Mouse (Mus musculus) forebrain, embryonic 15.5 days (tissue): Measurements from ENCODE around the gene Mecr. TPM values are rescaled to one million over a fixed set of nuclear protein-coding genes. Genes with fewer than 3 reads are reported as not detected.
A peak's percentile ranks its signal among the peaks of the same experiment; 100 is the strongest.

ENCODE experiments used
- ATAC-seq: fragments of 200-750 bp; cut with Nextera tagmentation; replicated peaks from 2 replicates; pipeline ENCODE4 v1.8.0; 2017; ENCODE audit warnings: mild to moderate bottlenecking, moderate TSS enrichment, moderate library complexity
- H3K27ac ChIP-seq: fragments of 300-500 bp; sonication (generic); replicated peaks from 2 replicates; pipeline ENCODE4 v1.5.1; 2015; ENCODE audit warnings: mild to moderate bottlenecking, inconsistent platforms
- H3K27me3 ChIP-seq: fragments of 300-500 bp; sonication (generic); 2 replicates; pipeline ENCODE4 v1.6.1; 2015; ENCODE audit warnings: inconsistent platforms
- H3K36me3 ChIP-seq: fragments of 300-500 bp; sonication (generic); 2 replicates; pipeline ENCODE4 v1.6.1; 2015; ENCODE audit warnings: mild to moderate bottlenecking, inconsistent platforms
- H3K4me1 ChIP-seq: fragments of 300-500 bp; sonication (generic); 2 replicates; pipeline ENCODE4 v1.6.1; 2015; ENCODE audit warnings: inconsistent platforms
- H3K4me2 ChIP-seq: fragments of 300-500 bp; sonication (generic); replicated peaks from 2 replicates; pipeline ENCODE4 v1.6.1; 2015; ENCODE audit warnings: mild to moderate bottlenecking, inconsistent platforms
- H3K4me3 ChIP-seq: fragments of 300-500 bp; sonication (generic); 2 replicates; pipeline ENCODE4 v1.5.1; 2015; ENCODE audit warnings: mild to moderate bottlenecking, inconsistent platforms
- H3K9ac ChIP-seq: fragments of 300-500 bp; sonication (generic); replicated peaks from 2 replicates; pipeline ENCODE4 v1.6.1; 2015; ENCODE audit warnings: mild to moderate bottlenecking, inconsistent platforms
- H3K9me3 ChIP-seq: fragments of 300-500 bp; sonication (generic); 2 replicates; pipeline ENCODE4 v1.6.1; 2016; ENCODE audit warnings: inconsistent platforms
- WGBS: fragments of 180-500 bp; shearing (Covaris S2); methylation state at CpG from one replicate; pipeline ENCODE4 v1.1.7; 2015; ENCODE audit warnings: mixed read lengths; 5-methylcytosine and 5-hydroxymethylcytosine counted together
- polyA plus RNA-seq: library from polyadenylated mRNA; unstranded; fragments of >200 nt; fragmentation: Nextera tagmentation; extraction: Ambion mirVana; gene quantifications from 2 replicates; pipeline ENCODE4 v1.2.1, GENCODE M21; 2015

Mecr gene
- polyA plus RNA-seq, 1 experiment from 2014 or later: 41.2 TPM

- Histone ChIP-seq H3K9me3 (no peaks in the 10 kb centered on the region), H3K27ac (peak overlapping the region; percentile 99), H3K4me1 (peaks cover 53% of the 10 kb centered on the region), H3K4me3 (peak overlapping the region; percentile 90), H3K36me3 (no peaks in the 10 kb centered on the region), H3K4me2 (peak overlapping the region; percentile 84), H3K9ac (peak overlapping the region; percentile 100), H3K27me3 (no peaks in the 10 kb centered on the region)
- 3% methylated on average over 11 of the region's 11 CpGs for WGBS
- no peak for ATAC-seq
These were observed 31.3 kb downstream of the Mecr start for GRCm38 (mm10) chr4:131874567-131874966.

- no peak for ATAC-seq
- 30% methylated on average over 3 of the region's 3 CpGs for WGBS
These were observed 32.0 kb downstream of the Mecr start for GRCm38 (mm10) chr4:131875242-131875641.

GRCm38 (mm10) chr4:131876836-131877235 lies 33.6 kb downstream of the Mecr start:
- no peaks in the 10 kb centered on the region for H3K27me3 ChIP-seq
- WGBS: 62% methylated on average over 2 of the region's 2 CpGs
- no peaks in the 10 kb centered on the region for H3K9me3 ChIP-seq
- no peak overlapping the region for H3K4me3 ChIP-seq
- peaks cover 64% of the 10 kb centered on the region for H3K4me1 ChIP-seq
- no peaks in the 10 kb centered on the region for H3K36me3 ChIP-seq
- 0 out of 2 replicates have a peak overlapping the region, but pooled peaks have one; percentile 84 for H3K4me2 ChIP-seq
- ATAC-seq: no peak
- H3K27ac ChIP-seq: no peak overlapping the region
- no peak overlapping the region; the same call in 1 of the 2 replicates for H3K9ac ChIP-seq

More at GRCm38 (mm10) chr4:131875242-131875641, 32.0 kb downstream of the Mecr start:
- Histone ChIP-seq H3K27me3 (no peaks in the 10 kb centered on the region), H3K27ac (0 out of 2 replicates have a peak overlapping the region, but pooled peaks have one; percentile 2), H3K9me3 (no peaks in the 10 kb centered on the region), H3K4me2 (peak overlapping the region; percentile 84), H3K4me1 (peaks cover 55% of the 10 kb centered on the region), H3K4me3 (peak overlapping the region; percentile 90), H3K9ac (peak overlapping the region; percentile 100), H3K36me3 (no peaks in the 10 kb centered on the region)

- Histone ChIP-seq H3K27ac (no peak overlapping the region), H3K36me3 (no peaks in the 10 kb centered on the region), H3K9ac (no peak overlapping the region), H3K4me1 (peaks cover 71% of the 10 kb centered on the region), H3K4me3 (no peak overlapping the region), H3K27me3 (no peaks in the 10 kb centered on the region), H3K4me2 (no peak overlapping the region), H3K9me3 (no peaks in the 10 kb centered on the region)
- ATAC-seq: no peak
- 84% methylated on average over 1 of the region's 1 CpGs for WGBS
These were observed 36.4 kb downstream of the Mecr start for GRCm38 (mm10) chr4:131879692-131880091.

- Histone ChIP-seq H3K4me2 (no peak overlapping the region), H3K4me1 (peaks cover 58% of the 10 kb centered on the region), H3K9ac (no peak overlapping the region), H3K36me3 (peaks cover 9% of the 10 kb centered on the region), H3K27ac (no peak overlapping the region), H3K27me3 (no peaks in the 10 kb centered on the region), H3K4me3 (no peak overlapping the region), H3K9me3 (no peaks in the 10 kb centered on the region)
- 90% methylated on average over 7 of the region's 7 CpGs for WGBS
- no peak for ATAC-seq
These were observed 38.0 kb downstream of the Mecr start for GRCm38 (mm10) chr4:131881306-131881705.

GRCm38 (mm10) chr4:131883571-131883970 lies 40.3 kb downstream of the Mecr start:
- H3K4me2 ChIP-seq: no peak overlapping the region
- no peaks in the 10 kb centered on the region for H3K27me3 ChIP-seq
- ATAC-seq: no peak
- no peak overlapping the region for H3K27ac ChIP-seq
- H3K4me1 ChIP-seq: peaks cover 39% of the 10 kb centered on the region
- 74% methylated on average over 6 of the region's 6 CpGs for WGBS
- no peak overlapping the region for H3K4me3 ChIP-seq
- H3K36me3 ChIP-seq: peaks cover 13% of the 10 kb centered on the region
- H3K9ac ChIP-seq: no peak overlapping the region
- no peaks in the 10 kb centered on the region for H3K9me3 ChIP-seq

- WGBS: 81% methylated on average over 6 of the region's 6 CpGs
- ATAC-seq: no peak
- Histone ChIP-seq H3K4me2 (no peak overlapping the region), H3K27me3 (no peaks in the 10 kb centered on the region), H3K27ac (no peak overlapping the region), H3K9ac (no peak overlapping the region), H3K4me3 (no peak overlapping the region), H3K4me1 (peaks cover 29% of the 10 kb centered on the region), H3K36me3 (peaks cover 13% of the 10 kb centered on the region), H3K9me3 (no peaks in the 10 kb centered on the region)
These were observed 42.1 kb downstream of the Mecr start for GRCm38 (mm10) chr4:131885376-131885775.

GRCm38 (mm10) chr4:131888564-131888963 lies 45.3 kb downstream of the Mecr start:
- H3K4me2 ChIP-seq: no peak overlapping the region
- no peak overlapping the region for H3K4me3 ChIP-seq
- peaks cover 12% of the 10 kb centered on the region for H3K4me1 ChIP-seq
- no peak for ATAC-seq
- H3K27ac ChIP-seq: no peak overlapping the region
- H3K36me3 ChIP-seq: peaks cover 31% of the 10 kb centered on the region
- WGBS: 94% methylated on average over 1 of the region's 1 CpGs
- no peaks in the 10 kb centered on the region for H3K9me3 ChIP-seq
- no peak overlapping the region for H3K9ac ChIP-seq
- H3K27me3 ChIP-seq: no peaks in the 10 kb centered on the region

- no peak for ATAC-seq
- Histone ChIP-seq H3K4me2 (no peak overlapping the region), H3K9ac (no peak overlapping the region), H3K4me3 (no peak overlapping the region), H3K27ac (no peak overlapping the region), H3K4me1 (no peaks in the 10 kb centered on the region), H3K27me3 (no peaks in the 10 kb centered on the region), H3K9me3 (no peaks in the 10 kb centered on the region), H3K36me3 (peaks cover 38% of the 10 kb centered on the region)
- 86% methylated on average over 3 of the region's 3 CpGs for WGBS
These were observed 47.4 kb downstream of the Mecr start for GRCm38 (mm10) chr4:131890692-131891091.

- Histone ChIP-seq H3K9me3 (no peaks in the 10 kb centered on the region), H3K27ac (no peak overlapping the region), H3K36me3 (peaks cover 77% of the 10 kb centered on the region), H3K27me3 (no peaks in the 10 kb centered on the region), H3K9ac (no peak overlapping the region), H3K4me2 (no peak overlapping the region), H3K4me1 (no peaks in the 10 kb centered on the region), H3K4me3 (no peak overlapping the region)
- no peak for ATAC-seq
- WGBS: 93% methylated on average over 5 of the region's 5 CpGs
These were observed 53.8 kb downstream of the Mecr start for GRCm38 (mm10) chr4:131897109-131897508.

- WGBS: 97% methylated on average over 8 of the region's 8 CpGs
- Histone ChIP-seq H3K4me1 (no peaks in the 10 kb centered on the region), H3K4me3 (no peak overlapping the region), H3K27ac (no peak overlapping the region), H3K9me3 (no peaks in the 10 kb centered on the region), H3K36me3 (peaks cover 76% of the 10 kb centered on the region), H3K9ac (no peak overlapping the region), H3K27me3 (no peaks in the 10 kb centered on the region), H3K4me2 (no peak overlapping the region)
- ATAC-seq: no peak
These were observed 54.5 kb downstream of the Mecr start for GRCm38 (mm10) chr4:131897787-131898186.

- Histone ChIP-seq H3K36me3 (peaks cover 70% of the 10 kb centered on the region), H3K4me1 (no peaks in the 10 kb centered on the region), H3K9ac (no peak overlapping the region), H3K4me2 (no peak overlapping the region), H3K9me3 (no peaks in the 10 kb centered on the region), H3K27ac (no peak overlapping the region), H3K4me3 (no peak overlapping the region), H3K27me3 (no peaks in the 10 kb centered on the region)
- ATAC-seq: no peak
- 92% methylated on average over 12 of the region's 12 CpGs for WGBS
These were observed 55.4 kb downstream of the Mecr start for GRCm38 (mm10) chr4:131898503-131899179.

GRCm38 (mm10) chr4:131899180-131899554 lies 55.9 kb downstream of the Mecr start:
- Histone ChIP-seq H3K9me3 (no peaks in the 10 kb centered on the region), H3K4me2 (no peak overlapping the region), H3K36me3 (peaks cover 70% of the 10 kb centered on the region), H3K4me3 (no peak overlapping the region), H3K27me3 (no peaks in the 10 kb centered on the region), H3K9ac (no peak overlapping the region), H3K27ac (no peak overlapping the region), H3K4me1 (no peaks in the 10 kb centered on the region)
- ATAC-seq: no peak
- 69% methylated on average over 6 of the region's 6 CpGs for WGBS
